Mouse (Mus musculus) mature B cell (primary cell): ENCODE data around the gene Steap2.
"Not testable (repeated sequence)": the region's sequence is repeated elsewhere in the genome, so short reads cannot be mapped to it uniquely, and the experiment has no call there.

ENCODE experiments used
- in situ Hi-C: fragments of 300-500 bp; cut with MboI; formaldehyde crosslinking; loops from 2 replicates; pipeline ENCODE4 v1.14.3; 2019

The Steap2 gene

GRCm38 (mm10) chr5:5693956-5694653 is at the start of gene Steap2:
Gene Steap2 (minus strand): TSS chr5:5694578.
- in situ Hi-C loops, result no loop called here

DNA sequence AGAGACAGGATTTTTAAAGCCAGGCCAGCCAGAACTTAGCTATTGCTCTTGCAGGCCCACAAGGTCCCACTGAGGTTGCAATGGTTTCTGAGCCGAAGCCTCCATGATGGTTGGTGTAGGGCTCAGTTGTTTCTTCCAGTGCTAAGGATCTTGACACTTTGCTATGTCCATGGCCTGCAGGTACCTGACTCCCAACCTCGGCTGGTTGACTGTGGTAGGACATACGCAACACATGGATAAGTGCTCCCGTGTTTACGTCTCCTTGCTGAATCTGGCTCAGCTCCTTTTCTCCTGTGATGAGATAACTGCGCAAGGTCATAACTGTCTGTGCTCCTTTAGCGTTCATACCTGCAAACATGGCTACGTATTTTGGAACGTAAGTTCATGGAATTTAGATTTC is 40.1 kb upstream of the Steap2 start:
- in situ Hi-C loops, result no loop called here

GRCm38 (mm10) chr5:5732858-5733257 is 38.5 kb upstream of the Steap2 start:
- in situ Hi-C loops, result no loop called here

DNA sequence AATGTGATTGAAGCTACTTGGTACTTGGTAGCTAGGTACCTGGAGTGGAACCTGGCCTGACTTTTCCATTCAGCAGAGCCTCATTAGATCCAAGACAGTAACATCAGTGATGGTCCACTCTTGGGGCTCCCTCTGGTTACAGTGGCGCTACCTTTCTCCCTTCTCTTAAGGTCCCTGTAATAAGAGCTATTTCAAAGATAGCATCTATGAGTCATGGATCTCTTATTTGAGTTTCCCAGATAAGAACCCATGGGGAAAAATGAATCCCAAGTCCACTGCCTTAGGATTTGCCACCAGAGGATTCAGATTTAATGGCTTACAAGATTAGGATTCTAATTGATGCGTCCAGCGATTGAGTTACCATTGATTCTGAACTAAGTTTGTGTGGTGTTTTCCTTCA is 37.8 kb upstream of the Steap2 start:
- in situ Hi-C loops, result no loop called here

DNA sequence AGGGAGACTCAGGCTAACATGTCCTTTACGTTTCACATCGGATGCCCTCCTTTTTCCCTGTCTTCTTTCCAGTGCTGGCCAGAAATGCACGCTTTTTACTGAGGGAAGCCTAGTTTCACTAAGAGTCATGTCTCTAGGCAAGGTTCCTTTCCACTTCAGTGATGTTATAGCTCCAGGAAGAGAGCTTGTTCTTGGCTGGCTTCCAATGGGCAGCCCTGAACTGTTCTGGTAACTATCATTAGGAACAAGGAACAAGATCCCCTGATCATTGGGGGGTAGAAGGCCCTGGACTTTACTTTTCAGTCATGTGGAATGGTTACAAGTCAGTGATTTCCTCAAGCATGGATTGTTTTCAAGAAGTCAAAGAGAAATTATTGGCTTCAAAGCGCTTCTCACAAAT is 35.5 kb upstream of the Steap2 start:
- in situ Hi-C loops, result no loop called here

- in situ Hi-C loops, result no loop called here
Measured at GRCm38 (mm10) chr5:5722217-5722616, 27.8 kb upstream of the Steap2 start.

GRCm38 (mm10) chr5:5711032-5711431 is 16.7 kb upstream of the Steap2 start:
- in situ Hi-C loops, result no loop called here

GRCm38 (mm10) chr5:5707341-5708278 is 13.2 kb upstream of the Steap2 start:
- in situ Hi-C loops, result no loop called here

DNA sequence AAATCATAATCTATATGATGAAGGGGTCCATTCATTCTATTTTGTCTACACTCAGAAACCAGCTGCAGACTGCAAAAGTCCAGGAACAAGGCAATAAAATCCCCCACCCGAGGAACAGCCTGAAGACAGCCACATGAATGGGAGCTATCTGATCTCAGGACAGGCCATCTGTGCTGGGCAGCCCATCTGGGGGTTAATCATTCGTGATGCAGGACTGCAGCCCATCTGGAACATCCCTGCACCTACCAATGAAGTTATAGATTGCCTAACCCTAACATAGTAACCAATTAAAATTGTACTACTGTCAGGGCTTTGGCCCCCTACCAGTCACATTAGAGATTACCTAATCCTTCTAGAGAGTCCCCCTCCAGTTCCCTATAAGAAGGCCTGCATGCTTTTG is 10.6 kb upstream of the Steap2 start:
- in situ Hi-C loops, result no loop called here

DNA sequence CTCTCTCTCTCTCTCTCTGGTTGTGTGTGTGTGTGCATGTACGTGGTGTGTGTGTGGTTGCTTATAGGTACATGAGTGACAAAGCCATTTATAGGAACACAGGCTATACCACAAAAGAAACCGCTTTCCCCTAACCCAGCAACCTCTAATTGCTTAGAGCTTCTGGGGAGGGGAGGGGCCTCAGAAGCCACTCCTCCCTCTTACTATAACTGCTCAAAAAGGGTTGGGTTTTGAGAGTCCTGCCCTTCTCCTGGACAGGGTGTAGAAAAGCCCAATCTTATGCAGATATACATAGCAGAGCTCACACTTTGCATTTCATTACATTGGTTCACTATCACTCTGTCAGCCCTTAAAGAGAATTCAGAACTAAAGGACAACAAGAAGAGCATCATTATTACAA is 6.0 kb upstream of the Steap2 start:
- in situ Hi-C loops, result no loop called here

DNA sequence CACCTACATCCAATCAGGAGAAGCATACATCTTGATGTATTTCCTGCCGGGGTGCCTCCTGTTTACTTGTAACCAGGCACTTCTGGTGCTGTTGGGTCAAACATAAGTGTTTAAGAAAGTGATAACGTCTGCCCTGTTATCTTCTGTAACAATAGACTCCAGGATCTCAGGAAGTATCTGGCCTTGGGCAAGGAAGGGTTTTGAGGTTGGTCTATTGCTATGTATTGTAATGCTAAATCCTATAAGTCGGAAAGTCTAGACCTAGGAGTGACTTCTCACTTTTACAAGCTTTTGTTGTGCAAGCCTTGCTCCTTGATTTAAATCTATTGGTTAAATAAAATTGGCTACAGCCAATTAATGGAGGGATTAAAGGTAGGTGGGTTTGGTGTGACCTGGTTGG is 4.5 kb upstream of the Steap2 start:
- in situ Hi-C loops, result no loop called here

GRCm38 (mm10) chr5:5695401-5695942 is 1.1 kb upstream of the Steap2 start:
- in situ Hi-C loops, result no loop called here

- in situ Hi-C loops, result no loop called here
Measured at GRCm38 (mm10) chr5:5693541-5693955, 830 bp downstream of the Steap2 start.

DNA sequence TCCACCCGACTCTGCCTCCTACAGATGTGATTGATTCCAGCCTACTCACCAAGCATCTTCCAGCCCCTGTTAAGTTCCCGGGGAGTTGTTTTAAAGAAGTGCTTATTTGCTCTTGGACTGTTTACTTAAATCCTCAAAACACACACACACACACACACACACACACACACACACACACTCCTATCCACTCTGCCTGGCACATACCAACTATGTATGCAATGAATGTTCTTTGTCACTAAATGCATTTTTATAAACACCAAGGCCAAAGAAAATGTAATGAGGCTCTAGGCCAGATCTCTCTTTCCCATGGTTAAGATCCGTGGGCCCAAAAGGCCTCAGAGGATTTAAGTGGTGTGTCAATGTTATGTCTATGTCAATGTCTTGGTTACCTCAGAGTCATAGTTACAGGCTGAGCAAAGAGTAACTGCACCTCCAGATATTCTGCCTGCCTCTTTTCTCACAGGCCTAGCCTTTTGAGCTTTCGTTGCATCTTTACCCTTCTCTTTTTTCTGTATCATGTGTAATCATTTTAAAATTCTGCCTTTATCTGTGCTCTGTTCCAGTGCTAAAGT is 2.1 kb downstream of the Steap2 start:
- in situ Hi-C loops, result no loop called here

- in situ Hi-C loops, result no loop called here
Measured at GRCm38 (mm10) chr5:5688945-5689540, 5.3 kb downstream of the Steap2 start.

DNA sequence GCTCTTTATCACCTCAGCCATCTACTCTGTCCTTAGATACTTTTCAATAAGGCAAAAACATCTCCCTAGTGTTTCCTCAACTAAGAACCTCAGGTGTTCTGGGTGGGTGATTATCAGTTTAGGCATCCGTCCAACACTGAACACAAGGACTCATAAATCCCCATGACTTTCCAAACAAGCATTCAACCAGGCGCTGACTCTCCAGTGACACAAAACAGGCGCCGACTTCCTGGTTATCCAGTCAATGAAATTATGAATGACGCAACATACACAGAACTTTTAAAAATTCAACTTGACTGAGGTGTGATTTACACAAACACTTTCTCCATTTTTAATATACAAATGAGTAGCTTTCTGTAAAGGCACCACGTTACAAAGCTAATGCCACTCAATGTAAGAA is 6.2 kb downstream of the Steap2 start:
- in situ Hi-C loops, result no loop called here

- in situ Hi-C loops, result no loop called here
Measured at GRCm38 (mm10) chr5:5686973-5687372, 7.4 kb downstream of the Steap2 start.

GRCm38 (mm10) chr5:5684946-5685345 is 9.4 kb downstream of the Steap2 start:
- in situ Hi-C loops, result not testable (repeated sequence)

- in situ Hi-C loops, result no loop called here
Measured at GRCm38 (mm10) chr5:5683292-5683691, 11.1 kb downstream of the Steap2 start.

GRCm38 (mm10) chr5:5679459-5679858 is 14.9 kb downstream of the Steap2 start:
- in situ Hi-C loops, result no loop called here

DNA sequence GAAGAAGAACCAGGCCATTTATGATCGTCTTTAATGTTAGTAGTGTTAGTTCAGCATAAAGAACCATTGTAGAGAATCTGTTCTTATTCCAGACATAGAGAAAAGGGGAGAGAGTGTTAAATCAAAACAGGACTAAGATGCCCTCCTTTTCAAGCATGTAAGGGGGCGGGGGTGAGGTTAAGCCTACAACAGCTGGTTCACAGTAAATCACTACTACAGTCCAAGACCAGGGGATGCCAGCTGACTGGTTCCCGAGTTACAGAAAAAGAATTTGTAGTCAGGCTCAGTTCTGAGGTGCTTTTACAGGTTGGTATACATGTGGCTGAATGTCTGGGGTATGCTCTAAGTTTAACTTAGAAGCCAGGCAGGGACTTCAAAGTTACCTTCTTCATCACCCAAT is 18.3 kb downstream of the Steap2 start:
- in situ Hi-C loops, result no loop called here

- in situ Hi-C loops, result no loop called here
Measured at GRCm38 (mm10) chr5:5668920-5669319, 25.5 kb downstream of the Steap2 start.
